Mouse (Mus musculus): ENCODE results near the gene N4bp2l1.
A peak's percentile ranks its signal among the peaks of the same experiment; 100 is the strongest.

N4bp2l1 gene

GRCm38 (mm10) chr5:150566971-150567370, 30.0 kb downstream of the N4bp2l1 start:
- no peak for DNase-seq (ENCODE audit: low spot score in 2 of 2)

DNA sequence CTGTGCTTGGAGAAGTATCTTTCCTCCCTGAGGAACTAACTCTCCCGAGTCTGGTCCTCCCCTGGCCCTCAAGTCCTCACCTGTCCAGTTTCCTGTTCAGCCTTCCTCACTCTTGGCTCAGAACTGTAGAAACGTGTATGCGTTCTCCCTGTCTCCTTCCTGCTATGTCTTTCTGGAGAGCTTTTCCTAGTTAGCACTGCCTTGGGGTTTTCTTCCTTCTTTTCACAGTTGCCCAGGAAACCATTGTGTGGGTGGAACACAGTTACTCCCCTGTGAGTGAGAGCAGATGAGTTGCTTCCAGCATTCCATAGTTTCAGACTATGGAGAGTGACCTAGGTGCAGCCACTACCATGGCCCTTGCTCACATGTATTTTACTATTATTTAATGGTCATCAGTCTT, 30.8 kb downstream of the N4bp2l1 start:
- DNase-seq (ENCODE audit: low spot score in 2 of 2) = no peak

- no peak for DNase-seq (ENCODE audit: low spot score in 2 of 2)
These were observed 32.6 kb downstream of the N4bp2l1 start for GRCm38 (mm10) chr5:150564426-150564825.

GRCm38 (mm10) chr5:150561783-150562182, 35.2 kb downstream of the N4bp2l1 start:
- DNase-seq (ENCODE audit: low spot score in 2 of 2) = no peak

DNA sequence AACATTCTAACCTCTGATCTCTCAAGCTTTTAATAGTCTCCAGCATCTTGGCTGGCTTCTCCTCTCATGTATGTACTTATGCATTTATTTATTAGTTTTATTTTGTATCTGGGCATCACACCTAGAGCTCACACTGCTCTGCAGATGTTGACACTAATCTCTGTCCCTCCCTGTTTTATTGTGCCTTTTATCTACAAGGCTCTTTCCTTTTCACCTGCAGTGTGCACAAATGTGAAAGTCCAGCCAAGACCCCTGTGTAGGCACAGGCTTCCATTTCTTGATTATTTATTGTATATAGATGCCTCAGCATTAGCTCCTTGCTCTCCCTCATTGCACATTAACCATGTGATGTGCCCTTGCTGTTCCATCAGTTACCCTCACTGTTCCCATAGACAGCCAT, 35.6 kb downstream of the N4bp2l1 start:
- no peak for DNase-seq (ENCODE audit: low spot score in 2 of 2)

DNA sequence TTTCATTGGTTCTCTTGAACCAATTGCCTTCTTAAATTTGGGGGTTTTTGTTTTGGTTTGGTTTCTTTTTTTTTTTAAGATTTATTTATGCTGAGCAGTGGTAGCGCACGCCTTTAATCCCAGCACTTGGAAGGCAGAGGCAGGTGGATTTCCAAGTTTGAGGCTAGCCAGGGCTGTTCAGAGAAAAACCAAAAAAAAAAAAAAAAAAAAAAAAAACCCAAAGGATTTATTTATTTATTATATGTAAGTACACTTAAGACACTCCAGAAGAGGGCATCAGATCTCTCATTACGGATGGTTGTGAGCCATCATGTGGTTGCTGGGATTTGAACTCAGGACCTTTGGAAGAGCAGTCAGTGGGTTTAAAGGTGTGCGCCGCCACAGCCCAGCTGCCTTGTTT, 36.1 kb downstream of the N4bp2l1 start:
- DNase-seq (ENCODE audit: low spot score in 2 of 2) = no peak

DNA sequence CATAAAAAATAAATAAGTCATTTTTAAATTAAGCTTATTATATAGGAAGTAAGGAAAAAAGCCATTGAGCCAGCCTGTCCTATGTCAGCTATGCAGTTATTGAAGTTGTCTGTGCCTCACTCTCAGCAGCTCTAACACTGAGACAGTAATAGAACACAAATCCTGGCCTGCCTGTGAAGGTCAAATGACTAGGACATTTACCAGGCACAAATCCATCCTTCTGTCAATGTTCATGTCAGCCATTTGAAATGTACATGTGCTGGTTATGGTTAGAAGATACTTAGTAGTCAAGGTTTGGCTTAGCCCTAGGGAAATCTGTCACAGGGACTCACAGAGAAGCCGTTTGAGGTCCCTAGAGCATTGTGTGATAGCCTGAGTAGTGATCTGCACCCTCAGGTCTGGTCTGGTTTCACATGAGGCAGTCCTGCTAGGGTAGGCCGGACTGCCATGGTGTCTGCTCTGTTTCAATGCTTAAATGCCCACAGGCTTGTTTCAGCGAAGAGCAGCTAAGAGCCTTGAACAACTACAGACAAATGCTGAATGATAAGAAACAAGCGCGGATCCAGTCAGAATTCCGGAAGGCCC, 37.4 kb downstream of the N4bp2l1 start:
- DNase-seq (ENCODE audit: low spot score in 2 of 2) = no peak

- no peak for DNase-seq (ENCODE audit: low spot score in 2 of 2)
These were observed 45.4 kb downstream of the N4bp2l1 start for GRCm38 (mm10) chr5:150551637-150552036.

DNA sequence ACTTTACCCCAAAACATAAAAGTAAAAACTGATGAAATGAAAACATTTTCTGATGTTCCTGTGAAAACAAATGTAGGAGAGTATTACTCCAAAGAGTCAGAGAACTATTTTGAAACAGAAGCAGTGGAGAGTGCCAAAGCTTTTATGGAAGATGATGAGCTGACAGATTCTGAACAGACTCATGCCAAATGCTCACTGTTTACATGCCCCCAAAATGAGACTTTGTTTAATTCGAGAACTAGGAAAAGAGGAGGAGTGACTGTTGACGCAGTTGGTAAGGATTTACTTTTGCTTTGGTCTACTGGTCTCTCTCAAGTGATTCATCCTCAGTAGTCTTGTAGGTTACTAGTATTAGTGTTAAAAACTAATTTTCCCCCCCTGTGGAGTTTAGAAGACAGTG, 53.8 kb downstream of the N4bp2l1 start:
- DNase-seq (ENCODE audit: low spot score in 2 of 2) = no peak

DNA sequence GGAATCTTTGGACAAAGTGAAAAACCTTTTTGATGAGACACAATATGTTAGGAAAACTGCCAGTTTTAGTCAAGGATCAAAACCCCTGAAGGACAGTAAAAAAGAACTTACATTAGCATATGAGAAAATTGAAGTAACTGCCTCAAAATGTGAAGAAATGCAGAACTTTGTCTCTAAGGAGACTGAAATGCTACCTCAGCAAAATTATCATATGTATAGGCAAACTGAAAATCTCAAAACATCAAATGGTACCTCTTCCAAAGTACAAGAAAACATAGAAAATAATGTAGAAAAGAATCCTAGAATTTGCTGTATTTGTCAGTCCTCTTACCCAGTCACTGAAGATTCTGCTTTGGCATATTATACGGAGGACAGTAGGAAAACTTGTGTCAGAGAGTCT, 55.7 kb downstream of the N4bp2l1 start:
- no peak for DNase-seq (ENCODE audit: low spot score in 2 of 2)

GRCm38 (mm10) chr5:150525239-150525638, 71.7 kb downstream of the N4bp2l1 start:
- DNase-seq (ENCODE audit: low spot score in 2 of 2) = no peak

GRCm38 (mm10) chr5:150522867-150523234, 74.1 kb downstream of the N4bp2l1 start:
- no peak for DNase-seq (ENCODE audit: low spot score in 2 of 2)

DNA sequence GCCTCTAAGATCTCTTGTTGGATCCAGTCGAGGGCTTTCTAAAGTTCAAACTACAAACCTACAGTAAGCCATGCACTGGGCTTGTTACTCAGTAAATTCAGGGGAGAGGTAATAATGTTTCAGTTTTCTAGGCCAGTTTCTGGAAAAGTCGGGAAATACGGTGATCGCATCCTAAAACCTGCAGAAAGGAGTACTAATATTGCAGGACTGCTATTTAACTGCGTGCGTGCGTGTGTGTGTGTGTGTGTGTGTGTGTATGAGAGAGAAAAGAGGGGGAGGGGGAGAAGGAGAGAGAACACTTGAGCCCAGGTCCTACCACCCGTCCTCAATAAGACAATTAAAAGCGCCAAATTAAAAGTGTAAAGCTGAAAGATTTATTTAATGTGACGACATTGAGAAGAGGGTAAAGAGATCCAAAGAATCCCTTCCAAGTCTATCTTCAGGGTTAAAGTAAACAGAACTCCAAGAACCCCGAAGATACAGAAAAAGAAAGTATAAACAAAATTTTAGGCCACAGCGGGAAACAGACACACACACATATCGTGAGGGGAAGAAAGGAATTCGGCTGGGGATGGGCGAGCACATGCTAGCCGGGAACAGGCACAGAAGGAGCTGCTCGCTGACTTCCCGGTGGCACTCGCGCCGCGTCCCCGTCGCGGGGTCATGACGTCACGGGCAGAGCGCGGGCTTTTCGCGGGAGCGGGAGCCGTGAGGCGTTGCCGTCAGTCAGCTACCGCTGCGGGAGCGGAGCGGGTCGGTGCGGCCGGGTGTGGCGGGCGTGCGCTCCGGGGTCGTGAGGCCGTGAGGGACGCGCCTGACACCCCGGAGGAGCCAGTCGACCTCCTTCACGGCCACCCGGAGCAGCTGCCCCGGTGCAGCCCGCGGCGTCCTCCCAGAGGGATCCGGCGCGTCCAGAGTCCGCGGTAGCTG, 74.8 kb downstream of the N4bp2l1 start, which contains the start of gene Brca2:
Brca2 (plus strand) TSS at position 694 of the 930 bp plus-strand sequence.
- DNase-seq (ENCODE audit: low spot score in 2 of 2) = peak; percentile 85 to 93
